Mouse (Mus musculus): ENCODE measurements around the gene Cbr3. TPM values are rescaled to one million over a fixed set of nuclear protein-coding genes. Genes with fewer than 3 reads are reported as not detected.
A peak's percentile ranks its signal among the peaks of the same experiment; 100 is the strongest.

Cbr3 gene
- total and polyA plus RNA-seq, 2 experiments = 0.72 to 0.92 TPM

DNA sequence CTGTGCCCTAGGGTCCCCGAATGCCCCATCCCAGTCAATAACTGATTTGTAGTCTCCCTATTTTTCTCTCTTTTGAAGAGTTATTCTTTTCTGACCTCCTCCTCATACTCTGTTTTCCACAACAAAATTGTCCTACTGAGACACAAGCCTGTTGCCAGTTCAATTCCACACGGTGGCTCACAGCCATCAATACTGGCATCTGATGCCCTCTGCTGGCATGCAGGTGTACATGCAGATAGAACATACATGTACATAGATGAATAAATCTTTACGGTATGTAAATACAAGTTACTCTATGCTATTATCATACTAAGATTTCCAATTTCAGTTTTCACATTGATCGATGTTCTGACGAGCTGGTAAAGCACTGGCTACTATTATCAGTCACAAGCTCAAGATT lies 12.0 kb upstream of the Cbr3 start:
- Histone ChIP-seq H3K4me1 (ENCODE audit: control insufficient read depth, insufficient read depth, low read length) (no peaks in the 10 kb centered on the region), H3K36me3 (ENCODE audit: control insufficient read depth, insufficient read depth, low read length) (no peaks in the 10 kb centered on the region), H3K4me3 (ENCODE audit: insufficient read depth, low read depth, low read length) (no peak overlapping the region), H3K27me3 (ENCODE audit: control insufficient read depth, insufficient read depth, low read length) (no peaks in the 10 kb centered on the region), H3K27ac (replicated peaks; ENCODE audit: insufficient read depth, low read depth, low read length) (no peak overlapping the region), H3K9ac (ENCODE audit: low read depth, low read length) (no peak overlapping the region), H3K79me2 (ENCODE audit: control insufficient read depth, insufficient read depth, low read length) (no peaks in the 10 kb centered on the region)
- WGBS = 87% methylated on average over 5 of the region's 5 CpGs
- peak; percentile 22 for DNase-seq (ENCODE audit: extremely low read depth, low read depth, low spot score)
- TF ChIP-seq CTCF (IDR thresholded peaks at IDR 0.05; ENCODE audit: low read depth, low read length) (peak; percentile 42; the same call in 1 of the 2 replicates), POLR2A (IDR thresholded peaks at IDR 0.05; ENCODE audit: extremely low read depth, insufficient read depth, low read length) (no peak)

DNA sequence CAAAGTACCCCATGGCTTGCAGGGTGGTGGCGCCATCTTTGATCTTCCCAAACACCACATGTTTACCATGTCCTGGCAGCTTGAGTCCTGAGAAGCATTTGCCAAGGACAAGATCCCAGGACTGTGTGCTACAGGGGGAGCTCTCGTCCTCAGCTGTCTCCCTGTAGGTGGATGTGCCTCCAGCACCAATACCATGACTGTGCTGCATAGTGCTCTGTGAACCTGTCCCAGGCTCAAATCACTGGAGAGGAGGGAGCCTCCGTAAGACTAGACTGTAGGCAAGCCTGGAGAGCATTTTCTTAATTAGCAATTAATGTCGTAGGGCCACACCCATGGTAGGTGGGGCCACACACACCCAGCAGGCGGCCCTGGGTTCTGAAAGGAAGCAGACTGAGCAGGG lies 6.6 kb upstream of the Cbr3 start:
- Histone ChIP-seq H3K4me3 (ENCODE audit: insufficient read depth, low read depth, low read length) (no peak overlapping the region), H3K79me2 (ENCODE audit: control insufficient read depth, insufficient read depth, low read length) (no peaks in the 10 kb centered on the region), H3K36me3 (ENCODE audit: control insufficient read depth, insufficient read depth, low read length) (no peaks in the 10 kb centered on the region), H3K27ac (replicated peaks; ENCODE audit: insufficient read depth, low read depth, low read length) (no peak overlapping the region), H3K27me3 (ENCODE audit: control insufficient read depth, insufficient read depth, low read length) (no peaks in the 10 kb centered on the region; the same call in 1 of the 2 replicates), H3K9ac (ENCODE audit: low read depth, low read length) (no peak overlapping the region), H3K4me1 (ENCODE audit: control insufficient read depth, insufficient read depth, low read length) (no peaks in the 10 kb centered on the region)
- WGBS = 81% methylated on average over 5 of the region's 5 CpGs
- DNase-seq (ENCODE audit: extremely low read depth, low read depth, low spot score) = no peak
- TF ChIP-seq POLR2A (IDR thresholded peaks at IDR 0.05; ENCODE audit: extremely low read depth, insufficient read depth, low read length) (no peak), CTCF (IDR thresholded peaks at IDR 0.05; ENCODE audit: low read depth, low read length) (no peak)

DNA sequence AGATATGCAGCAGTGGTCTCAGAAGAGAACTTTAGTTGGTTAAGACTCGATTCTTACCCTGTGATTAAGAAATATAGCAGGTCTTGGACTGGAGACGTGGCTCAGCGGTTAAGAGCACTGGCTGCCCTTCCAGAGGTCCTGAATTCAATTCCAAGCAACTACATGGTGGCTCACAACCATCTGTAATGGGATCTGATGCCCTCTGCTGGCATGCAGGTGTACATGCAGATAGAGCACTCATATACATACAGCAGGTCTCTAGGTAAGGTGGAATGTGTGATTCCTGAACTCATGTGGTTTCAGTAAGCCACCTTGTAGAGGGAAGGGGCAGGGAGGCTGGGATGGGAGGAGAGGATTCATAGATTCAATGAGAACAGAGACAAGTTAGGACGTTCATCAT lies 4.8 kb upstream of the Cbr3 start:
- H3K4me3 ChIP-seq (ENCODE audit: insufficient read depth, low read depth, low read length) = no peak overlapping the region
- no peak overlapping the region for H3K9ac ChIP-seq (ENCODE audit: low read depth, low read length)
- no peak for TF ChIP-seq CTCF (IDR thresholded peaks at IDR 0.05; ENCODE audit: low read depth, low read length)
- no peak for TF ChIP-seq POLR2A (IDR thresholded peaks at IDR 0.05; ENCODE audit: extremely low read depth, insufficient read depth, low read length)
- no peak overlapping the region for H3K27ac ChIP-seq (replicated peaks; ENCODE audit: insufficient read depth, low read depth, low read length)
- H3K79me2 ChIP-seq (ENCODE audit: control insufficient read depth, insufficient read depth, low read length) = no peaks in the 10 kb centered on the region
- DNase-seq (ENCODE audit: extremely low read depth, low read depth, low spot score) = no peak
- no peaks in the 10 kb centered on the region for H3K36me3 ChIP-seq (ENCODE audit: control insufficient read depth, insufficient read depth, low read length)
- H3K27me3 ChIP-seq (ENCODE audit: control insufficient read depth, insufficient read depth, low read length) = peaks cover 2% of the 10 kb centered on the region; the same call in 1 of the 2 replicates
- 85% methylated on average over 4 of the region's 4 CpGs for WGBS
- peaks cover 2% of the 10 kb centered on the region for H3K4me1 ChIP-seq (ENCODE audit: control insufficient read depth, insufficient read depth, low read length)

DNA sequence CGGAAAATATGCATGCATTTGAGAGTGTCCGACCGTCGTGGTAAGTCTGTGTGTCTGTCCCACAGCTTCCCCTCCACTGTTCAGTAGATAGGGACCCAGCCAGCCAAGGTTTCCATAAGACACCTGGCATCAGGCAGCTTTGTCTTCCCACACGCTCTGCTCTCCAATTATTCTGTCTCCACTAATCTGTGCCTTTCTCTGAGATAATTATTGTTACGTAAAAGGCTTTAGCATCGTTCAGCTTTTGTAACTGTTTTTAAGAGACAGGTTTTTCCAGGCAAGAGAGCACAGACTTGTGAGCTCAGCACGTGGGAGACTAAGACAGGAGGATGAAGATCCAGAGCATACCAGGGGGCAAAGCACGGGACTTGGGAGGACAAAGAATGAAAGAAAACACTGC lies 3.9 kb upstream of the Cbr3 start:
- peaks cover 7% of the 10 kb centered on the region; the same call in 1 of the 2 replicates for H3K27me3 ChIP-seq (ENCODE audit: control insufficient read depth, insufficient read depth, low read length)
- 75% methylated on average over 9 of the region's 9 CpGs for WGBS
- H3K36me3 ChIP-seq (ENCODE audit: control insufficient read depth, insufficient read depth, low read length) = no peaks in the 10 kb centered on the region

DNA sequence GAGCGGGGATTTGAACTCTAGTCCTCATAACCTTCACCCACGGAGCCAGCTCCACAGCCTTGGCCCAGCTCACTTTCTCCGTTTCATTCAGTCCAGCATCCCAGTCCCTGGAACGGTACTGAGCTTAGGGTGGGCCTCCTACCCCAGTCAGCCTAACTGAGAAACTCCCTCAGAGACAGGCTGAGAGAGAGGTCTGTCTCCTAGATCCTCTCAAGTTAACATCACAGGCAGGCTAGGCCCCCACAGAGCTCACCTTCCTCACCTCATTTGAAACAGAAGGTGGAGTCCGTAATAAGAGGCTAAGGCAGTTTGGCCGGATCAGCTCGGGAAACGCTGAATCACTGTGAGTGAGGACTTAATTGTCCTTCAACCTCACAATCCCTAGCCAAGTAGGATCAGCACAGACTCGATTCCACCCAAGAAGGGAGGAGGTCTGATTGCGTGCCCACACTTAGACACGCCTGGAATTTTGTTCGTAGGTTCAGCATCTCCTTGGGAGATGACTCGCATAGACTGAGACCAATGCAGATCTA lies 793 bp upstream of the Cbr3 start:
- Histone ChIP-seq H3K4me3 (ENCODE audit: insufficient read depth, low read depth, low read length) (no peak overlapping the region), H3K27ac (replicated peaks; ENCODE audit: insufficient read depth, low read depth, low read length) (no peak overlapping the region), H3K4me1 (ENCODE audit: control insufficient read depth, insufficient read depth, low read length) (peaks cover 6% of the 10 kb centered on the region), H3K27me3 (ENCODE audit: control insufficient read depth, insufficient read depth, low read length) (peaks cover 7% of the 10 kb centered on the region; the same call in 1 of the 2 replicates), H3K36me3 (ENCODE audit: control insufficient read depth, insufficient read depth, low read length) (no peaks in the 10 kb centered on the region), H3K79me2 (ENCODE audit: control insufficient read depth, insufficient read depth, low read length) (no peaks in the 10 kb centered on the region), H3K9ac (ENCODE audit: low read depth, low read length) (no peak overlapping the region)
- 29% methylated on average over 13 of the region's 13 CpGs for WGBS
- no peak for DNase-seq (ENCODE audit: extremely low read depth, low read depth, low spot score)
- TF ChIP-seq POLR2A (IDR thresholded peaks at IDR 0.05; ENCODE audit: extremely low read depth, insufficient read depth, low read length) (no peak), CTCF (IDR thresholded peaks at IDR 0.05; ENCODE audit: low read depth, low read length) (no peak)

More for the DNA sequence above, 3.9 kb upstream of the Cbr3 start:
- TF ChIP-seq CTCF (IDR thresholded peaks at IDR 0.05; ENCODE audit: low read depth, low read length) (no peak), POLR2A (IDR thresholded peaks at IDR 0.05; ENCODE audit: extremely low read depth, insufficient read depth, low read length) (no peak)
- H3K27ac ChIP-seq (replicated peaks; ENCODE audit: insufficient read depth, low read depth, low read length) = no peak overlapping the region
- no peak overlapping the region for H3K9ac ChIP-seq (ENCODE audit: low read depth, low read length)
- H3K4me1 ChIP-seq (ENCODE audit: control insufficient read depth, insufficient read depth, low read length) = peaks cover 5% of the 10 kb centered on the region
- no peak overlapping the region for H3K4me3 ChIP-seq (ENCODE audit: insufficient read depth, low read depth, low read length)
- DNase-seq (ENCODE audit: extremely low read depth, low read depth, low spot score) = no peak
- H3K79me2 ChIP-seq (ENCODE audit: control insufficient read depth, insufficient read depth, low read length) = no peaks in the 10 kb centered on the region

DNA sequence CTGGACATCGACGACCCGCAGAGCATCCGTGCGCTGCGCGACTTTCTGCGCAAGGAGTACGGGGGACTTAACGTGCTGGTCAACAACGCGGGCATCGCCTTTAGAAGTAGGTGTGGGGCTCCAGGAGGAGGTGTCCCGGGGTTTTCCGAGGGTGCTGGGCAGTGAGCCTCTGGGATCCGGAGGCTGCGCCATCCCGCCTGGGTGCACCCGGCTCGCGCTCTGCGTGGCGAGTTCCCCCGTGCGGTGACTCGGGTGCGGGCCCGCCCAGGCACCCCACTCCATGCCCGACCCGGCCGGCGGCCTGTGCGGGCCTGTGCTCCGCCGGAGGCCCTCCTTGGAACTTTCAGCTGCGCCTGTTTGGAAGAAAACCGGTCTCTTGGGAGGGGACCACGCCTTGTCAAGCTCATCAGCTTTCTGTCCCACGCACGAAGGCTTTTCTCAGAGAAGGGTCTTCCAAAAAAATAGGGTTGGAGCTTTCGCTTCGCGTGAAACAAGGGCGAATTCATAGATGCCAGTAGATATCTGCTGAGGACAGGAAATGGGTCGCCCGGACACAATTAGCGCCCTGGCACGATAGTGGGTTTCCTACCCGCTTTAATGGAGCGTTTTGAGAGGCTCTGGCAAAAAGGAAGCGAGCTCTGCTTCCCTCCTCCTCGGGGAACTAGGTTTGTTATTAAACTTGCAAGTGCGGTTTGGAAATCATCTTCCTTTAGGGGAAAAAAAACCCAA lies 657 bp downstream of the Cbr3 start:
- peak overlapping the region; percentile 95 for H3K4me3 ChIP-seq (ENCODE audit: insufficient read depth, low read depth, low read length)
- H3K4me1 ChIP-seq (ENCODE audit: control insufficient read depth, insufficient read depth, low read length) = peaks cover 6% of the 10 kb centered on the region
- H3K27ac ChIP-seq (replicated peaks; ENCODE audit: insufficient read depth, low read depth, low read length) = no peak overlapping the region
- H3K36me3 ChIP-seq (ENCODE audit: control insufficient read depth, insufficient read depth, low read length) = no peaks in the 10 kb centered on the region
- peak overlapping the region; percentile 85 for H3K9ac ChIP-seq (ENCODE audit: low read depth, low read length)
- WGBS = 9% methylated on average over 53 of the region's 53 CpGs
- no peak for TF ChIP-seq POLR2A (IDR thresholded peaks at IDR 0.05; ENCODE audit: extremely low read depth, insufficient read depth, low read length)
- TF ChIP-seq CTCF (IDR thresholded peaks at IDR 0.05; ENCODE audit: low read depth, low read length) = no peak
- no peaks in the 10 kb centered on the region for H3K79me2 ChIP-seq (ENCODE audit: control insufficient read depth, insufficient read depth, low read length)
- H3K27me3 ChIP-seq (ENCODE audit: control insufficient read depth, insufficient read depth, low read length) = peaks cover 7% of the 10 kb centered on the region; the same call in 1 of the 2 replicates
- no peak for DNase-seq (ENCODE audit: extremely low read depth, low read depth, low spot score)

All from liver, adult 2 months (tissue).